ENCODE assay signal across 10 mouse cellular contexts in genomic region chr4:134316390-134316789, GRCm38 (mm10). TPM values are rescaled to one million over a fixed set of nuclear protein-coding genes. Genes with fewer than 3 reads are reported as not detected.
DNase-seq lines count a peak whose midpoint lies in the region; ATAC-seq and TF ChIP-seq lines count a peak whose summit lies in the region.
"Had no signal": no experiment of that assay in that cellular context is flagged by ENCODE, and none has a peak within 500 bp of the region (broad histone marks: within the 10 kb centered on the region; RNA-seq: fewer than 3 reads in every experiment).

No protein-coding gene starts in this region.

- no peak overlapping the region for H3K4me2 ChIP-seq in liver, embryonic 12.5 days
- H3K4me2 ChIP-seq in embryonic facial prominence, embryonic 11.5 days (ENCODE audit: low read depth, low read length) = no peak overlapping the region
- H3K4me2 ChIP-seq in intestine, embryonic 16.5 days (ENCODE audit: low read depth, low read length) = no peak overlapping the region
- no peak overlapping the region for H3K4me2 ChIP-seq in stomach, postnatal 0 days (replicated peaks; ENCODE audit: low read depth)
- H3K4me2 ChIP-seq: neural tube, embryonic 12.5 days had no signal

- ATAC-seq in liver, embryonic 12.5 days = no peak
- no peak; the same call in 1 of the 2 replicates for ATAC-seq in embryonic facial prominence, embryonic 11.5 days (replicated peaks; ENCODE audit: insufficient number of reproducible peaks, low FRiP score, low TSS enrichment, low read depth)
- ATAC-seq in intestine, embryonic 16.5 days = peak; percentile 74
- peak; percentile 57; the same call in 1 of the 2 replicates for ATAC-seq in stomach, postnatal 0 days (ENCODE audit: low FRiP score, low TSS enrichment)
- ATAC-seq in frontal cortex, adult (ENCODE audit: low TSS enrichment) = no peak

- TF ChIP-seq EP300 in stomach, postnatal 0 days (optimal IDR thresholded peaks at IDR 0.05) = no peak

- no peak overlapping the region for H3K27ac ChIP-seq in liver, embryonic 12.5 days
- no peak overlapping the region for H3K27ac ChIP-seq in embryonic facial prominence, embryonic 11.5 days (replicated peaks; ENCODE audit: low read depth, low read length)
- no peak overlapping the region for H3K27ac ChIP-seq in intestine, embryonic 16.5 days (ENCODE audit: low read length)
- no peak overlapping the region for H3K27ac ChIP-seq in stomach, postnatal 0 days (replicated peaks)
- H3K27ac ChIP-seq: neural tube, embryonic 12.5 days had no signal

- peaks cover 5% of the 10 kb centered on the region for H3K9me3 ChIP-seq in liver, embryonic 12.5 days (replicated peaks)
- H3K9me3 ChIP-seq in embryonic facial prominence, embryonic 11.5 days (replicated peaks; ENCODE audit: control insufficient read depth, low read length) = no peaks in the 10 kb centered on the region
- no peaks in the 10 kb centered on the region for H3K9me3 ChIP-seq in intestine, embryonic 16.5 days (ENCODE audit: control insufficient read depth, low read length)
- H3K9me3 ChIP-seq in stomach, postnatal 0 days (ENCODE audit: control insufficient read depth, low read length) = no peaks in the 10 kb centered on the region
- H3K9me3 ChIP-seq: G1E had no signal

- H3K4me1 ChIP-seq in liver, embryonic 12.5 days = no peaks in the 10 kb centered on the region
- H3K4me1 ChIP-seq in embryonic facial prominence, embryonic 11.5 days (ENCODE audit: control insufficient read depth, insufficient read depth, low read length) = no peaks in the 10 kb centered on the region
- no peaks in the 10 kb centered on the region; the same call in 1 of the 2 replicates for H3K4me1 ChIP-seq in intestine, embryonic 16.5 days (ENCODE audit: control insufficient read depth, insufficient read depth, low read length)
- no peaks in the 10 kb centered on the region for H3K4me1 ChIP-seq in stomach, postnatal 0 days (replicated peaks; ENCODE audit: control insufficient read depth, insufficient read depth)

- TF ChIP-seq CTCF in stomach, postnatal 0 days (IDR thresholded peaks at IDR 0.05; ENCODE audit: low read depth) = no peak

- no peak overlapping the region for H3K4me3 ChIP-seq in liver, embryonic 12.5 days
- H3K4me3 ChIP-seq in embryonic facial prominence, embryonic 11.5 days (ENCODE audit: low read depth, low read length) = no peak overlapping the region
- H3K4me3 ChIP-seq in intestine, embryonic 16.5 days (ENCODE audit: low read length) = no peak overlapping the region
- H3K4me3 ChIP-seq in stomach, postnatal 0 days (ENCODE audit: low read depth, low read length) = no peak overlapping the region
- H3K4me3 ChIP-seq: neural tube, embryonic 12.5 days had no signal

- no peaks in the 10 kb centered on the region for H3K36me3 ChIP-seq in liver, embryonic 12.5 days
- H3K36me3 ChIP-seq in embryonic facial prominence, embryonic 11.5 days (replicated peaks; ENCODE audit: control insufficient read depth, insufficient read depth, low read depth, low read length) = no peaks in the 10 kb centered on the region
- H3K36me3 ChIP-seq in intestine, embryonic 16.5 days (ENCODE audit: control insufficient read depth, insufficient read depth, low read length) = no peaks in the 10 kb centered on the region
- H3K36me3 ChIP-seq in stomach, postnatal 0 days (ENCODE audit: control insufficient read depth, insufficient read depth, low read length) = no peaks in the 10 kb centered on the region
- H3K36me3 ChIP-seq: G1E; neural tube, embryonic 12.5 days had no signal

- WGBS in liver, embryonic 12.5 days (ENCODE audit: insufficient replicate concordance) = 38% methylated on average over 16 of the region's 16 CpGs
- 48% methylated on average over 16 of the region's 16 CpGs for WGBS in embryonic facial prominence, embryonic 11.5 days
- 47% methylated on average over 16 of the region's 16 CpGs for WGBS in intestine, embryonic 16.5 days
- WGBS in stomach, postnatal 0 days = 39% methylated on average over 16 of the region's 16 CpGs

- peak; percentile 37 for DNase-seq in liver
- DNase-seq in embryonic facial prominence, embryonic 11.5 days (ENCODE audit: low spot score) = peak; percentile 10
- DNase-seq in stomach, postnatal 0 days (ENCODE audit: low spot score) = peak; percentile 65
- no peak for DNase-seq in right cerebral cortex, postnatal 36 days (ENCODE audit: low spot score in 2 of 2)
- DNase-seq in right cerebral cortex, adult 18-20 months = no peak

- peaks cover 30% of the 10 kb centered on the region for H3K27me3 ChIP-seq in liver, embryonic 12.5 days (replicated peaks)
- no peaks in the 10 kb centered on the region for H3K27me3 ChIP-seq in embryonic facial prominence, embryonic 11.5 days (ENCODE audit: control insufficient read depth, insufficient read depth, low read length)
- H3K27me3 ChIP-seq in intestine, embryonic 16.5 days (replicated peaks; ENCODE audit: control insufficient read depth, insufficient read depth, low read length) = no peaks in the 10 kb centered on the region
- H3K27me3 ChIP-seq in stomach, postnatal 0 days (ENCODE audit: control insufficient read depth, insufficient read depth, low read length) = no peaks in the 10 kb centered on the region
- H3K27me3 ChIP-seq: neural tube, embryonic 12.5 days had no signal

- no peak overlapping the region for H3K9ac ChIP-seq in liver, embryonic 12.5 days
- H3K9ac ChIP-seq in embryonic facial prominence, embryonic 11.5 days (replicated peaks; ENCODE audit: low read length) = no peak overlapping the region
- H3K9ac ChIP-seq in intestine, embryonic 16.5 days (ENCODE audit: low read depth, low read length) = no peak overlapping the region
- no peak overlapping the region for H3K9ac ChIP-seq in stomach, postnatal 0 days (ENCODE audit: low read length)
- H3K9ac ChIP-seq: neural tube, embryonic 12.5 days had no signal

RNA-seq across cellular contexts. Expression of gene Trim63, which starts 1.5 kb away (rescaled TPM):
- polyA plus RNA-seq in liver, embryonic 12.5 days (2016; fragmentation: Nextera tagmentation; extraction: Ambion mirVana) = 0.20 and 0.23 TPM in 2 replicates
- polyA plus RNA-seq in embryonic facial prominence, embryonic 11.5 days (2014; fragmentation: Nextera tagmentation; extraction: Ambion mirVana) = 0.39 TPM in 1 of 2 replicates, not detected in the other
- 1.3 and 1.9 TPM in 2 replicates for polyA plus RNA-seq in intestine, embryonic 16.5 days (2015; fragmentation: Nextera tagmentation; extraction: Ambion mirVana)
- polyA plus RNA-seq in stomach, postnatal 0 days (2015; fragmentation: Nextera tagmentation; extraction: Ambion mirVana) = 0.07 and 0.13 TPM in 2 replicates
- polyA plus RNA-seq: G1E had no signal

RNA-seq across cellular contexts. Expression of gene Slc30a2, which starts 26.6 kb away (rescaled TPM):
- not detected in 2 replicates for polyA plus RNA-seq in liver, embryonic 12.5 days (2016; fragmentation: Nextera tagmentation; extraction: Ambion mirVana)
- 0.07 TPM in 1 of 2 replicates, not detected in the other for polyA plus RNA-seq in embryonic facial prominence, embryonic 11.5 days (2014; fragmentation: Nextera tagmentation; extraction: Ambion mirVana)
- 7.4 and 10.6 TPM in 2 replicates for polyA plus RNA-seq in intestine, embryonic 16.5 days (2015; fragmentation: Nextera tagmentation; extraction: Ambion mirVana)
- 0.06 and 0.07 TPM in 2 replicates for polyA plus RNA-seq in stomach, postnatal 0 days (2015; fragmentation: Nextera tagmentation; extraction: Ambion mirVana)
- polyA plus RNA-seq: neural tube, embryonic 12.5 days had no signal

RNA-seq across cellular contexts. Expression of gene Pdik1l, which starts 28.7 kb away (rescaled TPM):
- polyA plus RNA-seq in liver, embryonic 12.5 days (2016; fragmentation: Nextera tagmentation; extraction: Ambion mirVana) = 14.9 and 16.4 TPM in 2 replicates
- polyA plus RNA-seq in embryonic facial prominence, embryonic 11.5 days (2014; fragmentation: Nextera tagmentation; extraction: Ambion mirVana) = 22.8 and 24.4 TPM in 2 replicates
- 14.0 and 16.5 TPM in 2 replicates for polyA plus RNA-seq in intestine, embryonic 16.5 days (2015; fragmentation: Nextera tagmentation; extraction: Ambion mirVana)
- polyA plus RNA-seq in stomach, postnatal 0 days (2015; fragmentation: Nextera tagmentation; extraction: Ambion mirVana) = 8.3 and 8.4 TPM in 2 replicates

Comparison
In these comparisons a context has a peak if more than half of its experiments do, and no peak if none do; other contexts are left out.
1. DNase-seq: peak in liver (single experiment), embryonic facial prominence, embryonic 11.5 days (single experiment) and stomach, postnatal 0 days (single experiment); none in right cerebral cortex, postnatal 36 days (0 of 2) and right cerebral cortex, adult 18-20 months (single experiment).
2. ATAC-seq: peak in intestine, embryonic 16.5 days (single experiment) and stomach, postnatal 0 days (single experiment); none in liver, embryonic 12.5 days (single experiment), embryonic facial prominence, embryonic 11.5 days (single experiment) and frontal cortex, adult (single experiment).